Mouse (Mus musculus): ENCODE data around the gene Prkg1.
A peak's percentile ranks its signal among the peaks of the same experiment; 100 is the strongest.

Prkg1 gene

DNA sequence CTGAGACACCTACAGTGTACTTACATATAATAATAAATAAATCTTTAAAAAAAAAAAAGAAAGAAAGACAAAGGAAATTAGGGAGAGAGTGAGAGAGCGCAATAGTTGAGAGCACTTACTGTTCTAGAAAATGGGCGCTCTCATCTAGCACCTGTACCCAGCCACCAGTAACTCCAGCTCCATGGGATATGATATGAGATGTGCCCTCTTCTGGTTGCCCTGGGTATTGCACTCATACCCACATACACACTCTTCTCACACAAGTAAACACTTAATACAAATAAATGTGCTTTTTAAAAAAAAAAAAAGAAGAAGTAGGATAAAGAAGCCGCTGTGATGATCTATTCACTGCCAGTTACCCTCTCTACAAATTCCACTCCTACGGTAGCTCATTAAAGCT is 718.2 kb downstream of the Prkg1 start:
- DNase-seq (ENCODE audit: low spot score in 2 of 2): no peak

DNA sequence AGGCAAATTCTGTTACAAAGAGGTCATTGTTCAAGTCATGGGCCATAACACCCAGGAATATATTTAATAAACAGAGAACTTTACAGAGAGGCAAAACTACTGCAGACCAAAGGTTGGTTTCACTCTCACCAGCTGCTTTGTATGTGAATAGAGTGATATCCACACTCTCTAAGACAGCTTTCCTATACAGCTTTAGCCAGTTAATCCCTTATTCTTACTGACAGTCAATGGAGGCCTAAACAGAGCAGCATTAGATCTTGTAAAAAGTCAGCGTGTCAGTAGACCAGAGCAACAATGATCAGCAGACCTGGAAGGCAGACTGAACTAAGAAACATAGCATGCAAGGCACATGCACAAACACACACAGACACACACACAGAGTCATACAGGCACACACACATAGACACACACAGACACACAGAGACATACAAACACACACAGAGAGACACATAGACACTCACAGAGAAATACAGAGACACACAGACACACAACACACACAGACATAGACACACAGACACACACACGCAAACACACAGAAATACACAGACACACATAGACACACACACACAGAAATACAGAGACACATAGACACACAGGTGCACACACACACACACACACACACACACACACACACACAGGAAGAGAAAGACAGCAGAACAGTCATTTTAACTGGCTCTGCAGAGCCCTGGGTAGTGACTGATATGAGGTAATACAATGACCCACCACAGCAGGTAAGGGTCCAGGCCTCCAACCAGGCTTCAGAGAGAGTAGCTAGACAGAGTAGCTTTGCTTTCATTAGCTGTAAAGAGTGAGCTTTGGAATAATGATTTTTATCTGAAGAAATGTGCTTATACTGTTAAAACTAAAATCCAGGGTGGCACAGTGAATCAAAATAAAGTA is 723.6 kb downstream of the Prkg1 start:
- no peak for DNase-seq (ENCODE audit: low spot score in 2 of 2)

DNA sequence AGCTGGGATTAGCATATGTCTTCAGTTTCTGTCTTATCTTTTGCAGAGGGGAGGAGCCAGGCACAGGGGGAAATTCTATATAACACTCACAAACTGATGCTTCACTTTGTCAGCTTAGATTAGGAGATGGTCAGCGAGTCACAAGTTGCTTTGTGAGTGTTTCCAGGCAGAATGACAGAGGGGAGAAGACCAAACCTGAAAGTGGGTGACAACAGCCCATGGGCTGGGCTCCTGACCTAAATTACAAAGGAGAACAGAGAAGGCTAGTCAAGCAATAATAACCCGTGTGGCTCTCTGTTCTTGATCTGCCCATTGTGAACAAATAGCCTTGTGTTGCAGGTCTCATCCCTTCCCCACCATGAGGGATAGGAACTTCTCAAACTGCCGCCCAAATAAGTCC is 725.9 kb downstream of the Prkg1 start:
- DNase-seq (ENCODE audit: low spot score in 2 of 2): no peak

GRCm38 (mm10) chr19:31031596-31031995 is 733.2 kb downstream of the Prkg1 start:
- DNase-seq (ENCODE audit: low spot score in 2 of 2): no peak

- no peak for DNase-seq (ENCODE audit: low spot score in 2 of 2)
These were observed 738.0 kb downstream of the Prkg1 start for GRCm38 (mm10) chr19:31026797-31027196.

- DNase-seq (ENCODE audit: low spot score in 2 of 2): no peak
These were observed 753.2 kb downstream of the Prkg1 start for GRCm38 (mm10) chr19:31011528-31012133.

DNA sequence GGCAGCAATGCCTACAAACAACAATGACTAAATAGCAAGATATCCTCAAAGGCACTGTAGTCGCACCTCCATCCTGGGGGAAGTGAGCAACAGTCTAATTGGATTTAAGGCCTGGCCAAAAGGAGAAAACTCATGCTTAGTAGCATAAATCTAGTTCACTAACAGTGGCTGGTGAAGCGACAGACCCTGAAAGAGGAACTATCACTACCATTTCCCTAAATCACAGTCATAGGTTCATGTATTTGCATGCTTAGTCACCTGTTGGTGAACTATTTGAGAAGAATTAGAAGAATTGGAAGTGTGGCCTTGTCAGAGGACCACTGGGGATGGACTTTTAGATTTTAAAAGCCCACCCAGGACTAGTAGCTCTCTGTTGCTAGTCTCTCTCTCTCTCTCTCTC is 766.3 kb downstream of the Prkg1 start:
- DNase-seq (ENCODE audit: low spot score in 2 of 2): no peak

DNA sequence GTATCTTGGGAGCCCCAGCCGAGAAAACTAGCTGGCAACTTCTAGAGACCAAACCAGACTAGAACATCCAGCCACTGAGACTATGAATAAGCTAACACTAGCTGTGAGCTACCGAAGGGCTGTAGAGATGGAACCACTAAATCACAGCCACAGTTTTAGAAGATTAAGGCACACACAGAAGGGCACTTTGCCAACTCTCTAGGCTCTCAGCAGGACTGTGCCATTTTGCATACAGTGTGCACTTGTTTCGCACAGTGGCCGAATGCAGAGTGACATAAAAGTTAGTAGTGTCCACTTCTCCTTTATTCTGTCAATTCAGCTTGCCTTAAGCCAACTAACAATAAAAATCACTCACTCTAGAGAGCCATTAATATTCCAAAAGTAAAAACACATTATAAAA is 774.4 kb downstream of the Prkg1 start:
- DNase-seq (ENCODE audit: low spot score in 2 of 2): no peak

DNA sequence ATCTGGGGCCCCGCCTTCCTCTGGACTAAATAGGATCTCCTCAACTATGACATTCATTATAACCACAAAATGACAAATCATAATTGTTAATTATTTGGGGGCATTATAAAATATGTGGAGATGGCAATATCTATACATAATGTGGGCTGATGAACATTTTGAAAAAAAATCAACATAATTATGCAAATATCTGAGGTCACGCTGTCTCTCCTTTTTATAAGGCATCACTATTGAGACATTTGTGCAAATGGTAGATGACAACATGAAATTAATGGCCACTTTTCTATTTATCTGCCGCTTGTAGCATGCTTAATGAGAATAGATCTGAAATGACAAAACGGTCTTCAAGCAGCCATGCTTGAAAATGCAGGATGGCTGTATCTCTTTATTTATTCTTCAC is 782.4 kb downstream of the Prkg1 start:
- DNase-seq (ENCODE audit: low spot score in 2 of 2): no peak

DNA sequence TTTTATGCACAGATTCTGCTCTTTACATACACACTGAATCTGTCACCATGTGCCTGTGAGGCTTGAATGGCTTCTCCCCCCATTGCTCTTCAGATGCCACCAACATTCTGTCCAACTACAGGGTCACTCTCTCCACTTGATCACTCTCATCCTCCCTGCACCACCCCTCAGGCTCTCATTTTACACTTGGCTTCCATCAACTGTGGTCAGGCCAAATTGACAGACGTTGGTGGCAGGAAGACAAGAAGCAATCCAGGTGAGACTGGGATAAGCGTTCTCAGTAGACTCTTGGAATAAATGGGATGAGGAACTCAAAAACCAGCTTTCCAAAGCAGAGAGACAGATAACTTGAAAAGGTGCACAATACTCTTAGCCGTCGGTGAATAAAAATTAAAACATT is 786.7 kb downstream of the Prkg1 start:
- DNase-seq (ENCODE audit: low spot score in 2 of 2): no peak

- DNase-seq (ENCODE audit: low spot score in 2 of 2): no peak
These were observed 814.2 kb downstream of the Prkg1 start for GRCm38 (mm10) chr19:30950610-30951009.

DNA sequence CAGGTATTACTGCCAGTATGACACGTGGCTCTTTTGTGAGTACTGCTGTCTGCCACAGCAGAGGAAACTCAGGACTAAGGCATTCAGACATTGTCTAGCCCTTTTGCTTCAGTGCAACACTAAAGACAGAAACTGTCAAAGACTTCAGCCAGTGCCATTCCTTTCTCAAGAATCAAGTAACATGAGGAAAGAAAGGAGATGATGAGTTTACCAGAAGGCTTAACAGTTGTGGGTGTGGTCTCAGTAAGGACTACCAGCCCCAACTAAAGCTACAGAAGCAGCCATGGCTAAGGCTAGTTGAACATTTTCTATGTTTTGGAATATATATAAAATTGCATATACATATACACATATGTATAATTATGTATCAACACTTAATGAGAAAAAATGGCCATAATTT is 816.6 kb downstream of the Prkg1 start:
- no peak for DNase-seq (ENCODE audit: low spot score in 2 of 2)

- DNase-seq (ENCODE audit: low spot score in 2 of 2): no peak
These were observed 822.4 kb downstream of the Prkg1 start for GRCm38 (mm10) chr19:30942369-30942992.

GRCm38 (mm10) chr19:30938058-30938457 is 826.8 kb downstream of the Prkg1 start:
- no peak for DNase-seq (ENCODE audit: low spot score in 2 of 2)

DNA sequence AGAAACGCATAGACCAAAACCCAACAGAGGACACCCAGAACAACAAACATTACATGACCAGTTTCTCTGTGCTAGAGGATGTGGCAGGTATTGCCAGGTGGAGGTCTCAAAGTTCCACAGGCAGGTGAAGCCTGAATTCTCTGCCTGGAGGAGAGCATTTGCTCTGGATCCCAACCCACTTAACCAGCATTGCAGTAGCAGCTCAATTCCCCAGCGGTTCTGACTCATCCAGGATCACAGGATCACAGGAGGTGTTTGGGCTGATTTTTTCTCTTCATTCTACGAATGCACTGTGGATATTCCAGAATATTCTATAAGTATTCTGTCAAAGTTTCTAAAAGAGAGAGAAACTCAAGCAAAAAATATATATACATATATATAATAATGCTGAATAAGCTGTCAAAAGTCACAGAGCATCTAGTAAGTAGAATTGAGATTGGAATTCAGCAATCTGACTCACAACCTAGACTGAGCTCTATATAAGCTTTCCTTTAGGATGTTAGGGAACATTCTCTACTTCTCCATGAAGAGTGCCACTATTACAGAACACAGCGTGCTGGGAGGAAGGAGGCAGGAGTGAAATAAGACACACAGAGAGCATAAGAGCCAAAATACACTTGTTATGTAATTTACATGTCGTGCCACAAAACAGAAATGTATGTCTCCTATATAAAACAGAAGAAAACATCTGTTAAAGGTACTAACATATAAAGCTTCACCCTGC is 833.2 kb downstream of the Prkg1 start:
- DNase-seq (ENCODE audit: low spot score in 2 of 2): peak in 1 of 2 experiments; percentile 42

DNA sequence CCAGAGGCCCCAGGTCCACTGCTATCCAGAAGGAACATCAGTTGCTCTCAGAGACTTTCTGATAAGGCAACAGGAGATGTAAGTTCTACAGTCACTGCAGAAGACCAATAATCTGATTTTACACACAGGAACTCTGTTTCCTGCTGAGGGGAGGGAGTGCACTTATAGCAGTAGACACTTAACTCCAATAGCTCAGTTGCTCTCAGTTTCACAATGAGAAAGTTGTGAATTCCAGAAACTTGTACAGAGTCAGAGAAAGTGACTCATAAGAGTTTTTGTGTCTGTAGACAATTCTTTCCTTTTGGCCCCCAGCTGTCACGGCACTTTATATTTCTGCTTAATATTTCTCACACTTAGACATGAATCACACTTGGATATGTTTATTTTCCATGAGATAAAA is 840.8 kb downstream of the Prkg1 start:
- DNase-seq (ENCODE audit: low spot score in 2 of 2): no peak

- DNase-seq (ENCODE audit: low spot score in 2 of 2): no peak
These were observed 862.5 kb downstream of the Prkg1 start for GRCm38 (mm10) chr19:30902290-30902689.

GRCm38 (mm10) chr19:30901025-30901424 is 863.8 kb downstream of the Prkg1 start:
- no peak for DNase-seq (ENCODE audit: low spot score in 2 of 2)

DNA sequence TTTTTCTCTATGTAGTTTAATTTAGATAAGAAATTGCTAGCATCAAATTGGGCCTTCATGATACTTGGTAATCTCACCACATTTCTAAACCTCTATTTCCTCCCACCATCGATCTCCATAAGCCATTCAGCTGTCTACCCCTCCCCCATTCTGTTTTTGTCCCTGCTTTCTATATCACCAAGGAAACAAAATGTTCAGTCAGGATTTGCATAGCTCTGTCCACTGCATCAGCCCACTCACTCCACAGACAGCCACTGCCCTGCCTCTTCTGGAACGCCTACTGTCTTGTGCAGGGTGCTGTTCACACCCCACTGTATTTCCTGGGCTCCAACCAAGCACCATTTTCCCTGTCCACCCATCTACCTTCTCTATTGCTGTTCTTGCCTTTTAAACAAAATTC is 874.5 kb downstream of the Prkg1 start:
- peak in 1 of 2 experiments; percentile 12 for DNase-seq (ENCODE audit: low spot score in 2 of 2)

GRCm38 (mm10) chr19:30889851-30890250 is 875.0 kb downstream of the Prkg1 start:
- no peak for DNase-seq (ENCODE audit: low spot score in 2 of 2)

GRCm38 (mm10) chr19:30861441-30861840 is 903.4 kb downstream of the Prkg1 start:
- no peak for DNase-seq (ENCODE audit: low spot score in 2 of 2)

GRCm38 (mm10) chr19:30851023-30851422 is 913.8 kb downstream of the Prkg1 start:
- DNase-seq (ENCODE audit: low spot score in 2 of 2): no peak

All from right cerebral cortex, postnatal 36 days (tissue).